Mouse (Mus musculus) heart, postnatal 14 days (tissue): Measurements from ENCODE around the gene Zfhx3. TPM values are rescaled to one million over a fixed set of nuclear protein-coding genes. Genes with fewer than 3 reads are reported as not detected.
A peak's percentile ranks its signal among the peaks of the same experiment; 100 is the strongest.

Experiments
- DNase-seq, 2 experiments: peaks; one replicate each; pipeline ENCODE4 v3.0.0; 2021 to 2022
- intact Hi-C: fragments of 180-260 bp; cut with DNase I; formaldehyde crosslinking; loops from one replicate; pipeline ENCODE4 v1.15.1; 2025
- total RNA-seq, 2 experiments: library from RNA; stranded (reverse); gene quantifications; 2 replicates each; pipeline ENCODE4 v1.2.3; 2021

Gene Zfhx3
- total RNA-seq, 2 experiments from 2014 or later: 8.2 to 8.8 TPM

GRCm38 (mm10) chr8:108920151-108920550 lies 977.7 kb downstream of the Zfhx3 start:
- no peak for DNase-seq
- intact Hi-C loops: no loop called here

- intact Hi-C loops: no loop called here
- no peak for DNase-seq
These were observed 980.7 kb downstream of the Zfhx3 start for GRCm38 (mm10) chr8:108923161-108923560.

- intact Hi-C loops: no loop called here
- peak; percentile 28 to 43 for DNase-seq
These were observed 982.1 kb downstream of the Zfhx3 start for GRCm38 (mm10) chr8:108924526-108924925.

GRCm38 (mm10) chr8:108926106-108926505 lies 983.7 kb downstream of the Zfhx3 start:
- intact Hi-C loops: no loop called here

GRCm38 (mm10) chr8:108930635-108931034 lies 988.2 kb downstream of the Zfhx3 start:
- intact Hi-C loops: no loop called here

More at GRCm38 (mm10) chr8:108926106-108926505, 983.7 kb downstream of the Zfhx3 start:
- DNase-seq: peak; percentile 63 to 69

GRCm38 (mm10) chr8:108931837-108932236 lies 989.4 kb downstream of the Zfhx3 start:
- DNase-seq: peak; percentile 22 to 24
- intact Hi-C loops: no loop called here

More at GRCm38 (mm10) chr8:108930635-108931034, 988.2 kb downstream of the Zfhx3 start:
- no peak for DNase-seq

- no peak for DNase-seq
- intact Hi-C loops: no loop called here
These were observed 990.3 kb downstream of the Zfhx3 start for GRCm38 (mm10) chr8:108932729-108933128.

- DNase-seq: no peak
- intact Hi-C loops: no loop called here
These were observed 993.6 kb downstream of the Zfhx3 start for GRCm38 (mm10) chr8:108935834-108936694.

GRCm38 (mm10) chr8:108936695-108937448 lies 994.4 kb downstream of the Zfhx3 start:
- DNase-seq: no peak
- intact Hi-C loops: no loop called here

- DNase-seq: no peak
- intact Hi-C loops: no loop called here
These were observed 995.5 kb downstream of the Zfhx3 start for GRCm38 (mm10) chr8:108937904-108938455.

GRCm38 (mm10) chr8:108942686-108943085 lies 1000.2 kb downstream of the Zfhx3 start:
- intact Hi-C loops: no loop called here
- DNase-seq: no peak

- intact Hi-C loops: no loop called here
- DNase-seq: no peak
These were observed 1000.7 kb downstream of the Zfhx3 start for GRCm38 (mm10) chr8:108943132-108943531.

- intact Hi-C loops: no loop called here
- no peak for DNase-seq
These were observed 1001.9 kb downstream of the Zfhx3 start for GRCm38 (mm10) chr8:108944312-108944711.

- intact Hi-C loops: no loop called here
These were observed 1007.9 kb downstream of the Zfhx3 start for GRCm38 (mm10) chr8:108950311-108950710.

GRCm38 (mm10) chr8:108951560-108951959 lies 1009.1 kb downstream of the Zfhx3 start:
- intact Hi-C loops: no loop called here
- no peak for DNase-seq

More at GRCm38 (mm10) chr8:108950311-108950710, 1007.9 kb downstream of the Zfhx3 start:
- no peak for DNase-seq

- intact Hi-C loops: no loop called here
- DNase-seq: no peak
These were observed 1014.0 kb downstream of the Zfhx3 start for GRCm38 (mm10) chr8:108956416-108956815.

- no peak for DNase-seq
- intact Hi-C loops: no loop called here
These were observed 1020.1 kb downstream of the Zfhx3 start for GRCm38 (mm10) chr8:108962516-108962915.

GRCm38 (mm10) chr8:108963181-108963580 lies 1020.7 kb downstream of the Zfhx3 start:
- intact Hi-C loops: no loop called here
- no peak for DNase-seq

- no peak for DNase-seq
- intact Hi-C loops: no loop called here
These were observed 1023.6 kb downstream of the Zfhx3 start for GRCm38 (mm10) chr8:108966041-108966440.

GRCm38 (mm10) chr8:108973639-108974325 lies 1031.3 kb downstream of the Zfhx3 start:
- DNase-seq: no peak
- intact Hi-C loops: no loop called here
